Mouse (Mus musculus): ENCODE results near the gene Gm10188. TPM values are rescaled to one million over a fixed set of nuclear protein-coding genes. Genes with fewer than 3 reads are reported as not detected.

Gene Gm10188
- polyA plus RNA-seq (2012; rRNA removed): not detected in 2 replicates

DNA sequence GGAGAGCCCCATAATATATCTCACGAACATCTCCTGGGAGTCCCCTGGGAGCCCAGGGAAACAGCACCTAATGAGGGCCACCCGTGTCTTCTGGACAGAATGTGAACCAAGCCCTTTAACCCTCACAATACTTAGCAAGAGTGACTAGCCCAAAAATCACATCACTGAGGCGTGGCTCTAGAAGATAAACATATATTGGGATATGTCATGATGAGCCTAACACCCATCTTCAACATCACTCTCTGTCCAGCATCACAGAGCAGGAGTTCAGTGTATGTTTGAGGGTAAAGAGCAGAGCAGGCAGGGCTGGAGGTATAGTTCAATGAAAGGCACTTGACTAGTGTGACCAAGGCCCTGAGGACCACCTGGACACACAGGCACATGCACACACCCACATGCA, at the start of gene Gm10188:
Gene Gm10188 (minus strand): TSS at position 101 of the 400 bp plus-strand sequence.
- TF ChIP-seq POLR2A (IDR thresholded peaks at IDR 0.05; ENCODE audit: extremely low read depth, insufficient read depth, low read length) (no peak), CTCF (IDR thresholded peaks at IDR 0.05; ENCODE audit: extremely low read depth, insufficient read depth, low read length) (no peak)

DNA sequence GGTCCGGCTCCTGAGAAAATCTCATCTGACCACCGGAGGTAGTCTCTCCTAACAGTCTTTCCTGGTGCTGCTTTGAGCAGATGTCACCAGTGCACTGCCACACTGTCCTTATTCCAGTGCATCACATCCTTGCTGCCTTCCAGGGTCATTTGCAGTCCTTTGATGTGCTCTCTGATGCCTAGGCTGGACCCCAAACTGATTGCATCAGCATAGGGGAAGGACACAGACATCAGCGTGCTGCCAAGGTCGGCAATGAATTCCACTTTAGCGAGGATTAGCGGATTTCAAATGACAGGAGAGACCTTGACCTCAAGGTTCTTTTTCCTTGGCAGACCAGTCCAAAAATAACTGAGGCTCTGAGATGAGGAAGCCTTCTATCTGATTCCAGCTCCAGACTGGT, 47.6 kb upstream of the Gm10188 start:
- H3K27ac ChIP-seq (ENCODE audit: insufficient read depth, low read length): no peak overlapping the region
- no peak overlapping the region for H3K4me3 ChIP-seq (ENCODE audit: insufficient read depth, low read length)
- no peaks in the 10 kb centered on the region for H3K4me1 ChIP-seq (ENCODE audit: control insufficient read depth, insufficient read depth, low read length)
- TF ChIP-seq POLR2A (IDR thresholded peaks at IDR 0.05; ENCODE audit: extremely low read depth, insufficient read depth, low read length) (no peak), CTCF (IDR thresholded peaks at IDR 0.05; ENCODE audit: extremely low read depth, insufficient read depth, low read length) (no peak)

More for the DNA sequence above, at the start of gene Gm10188:
- Histone ChIP-seq H3K4me1 (ENCODE audit: control insufficient read depth, insufficient read depth, low read length) (no peaks in the 10 kb centered on the region; the same call in 1 of the 2 replicates), H3K27ac (ENCODE audit: insufficient read depth, low read length) (no peak within 1 kb of the TSS), H3K4me3 (ENCODE audit: insufficient read depth, low read length) (no peak within 1 kb of the TSS)

DNA sequence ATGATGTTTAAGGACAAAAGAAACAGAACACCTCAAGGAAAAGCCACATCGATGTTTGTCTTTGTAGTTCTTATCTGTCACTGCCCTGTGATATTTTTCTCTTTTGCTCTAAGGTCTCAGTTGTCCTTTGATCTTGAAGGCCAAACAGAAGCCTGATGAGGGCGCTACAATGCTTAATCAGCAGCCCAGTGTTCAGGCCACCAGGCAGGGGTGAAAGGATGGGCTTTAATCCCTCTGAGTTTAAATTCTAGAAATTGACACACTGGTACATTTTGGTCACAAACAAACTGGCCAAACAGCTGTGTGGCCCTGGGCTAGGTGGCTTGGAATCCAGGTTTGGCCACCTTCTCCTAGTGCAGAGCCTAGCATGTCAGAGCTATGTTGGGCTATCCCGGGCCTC, 47.1 kb upstream of the Gm10188 start:
- TF ChIP-seq CTCF (IDR thresholded peaks at IDR 0.05; ENCODE audit: extremely low read depth, insufficient read depth, low read length): no peak
- TF ChIP-seq POLR2A (IDR thresholded peaks at IDR 0.05; ENCODE audit: extremely low read depth, insufficient read depth, low read length): no peak
- H3K4me1 ChIP-seq (ENCODE audit: control insufficient read depth, insufficient read depth, low read length): no peaks in the 10 kb centered on the region
- no peak overlapping the region for H3K27ac ChIP-seq (ENCODE audit: insufficient read depth, low read length)
- no peak overlapping the region for H3K4me3 ChIP-seq (ENCODE audit: insufficient read depth, low read length)

DNA sequence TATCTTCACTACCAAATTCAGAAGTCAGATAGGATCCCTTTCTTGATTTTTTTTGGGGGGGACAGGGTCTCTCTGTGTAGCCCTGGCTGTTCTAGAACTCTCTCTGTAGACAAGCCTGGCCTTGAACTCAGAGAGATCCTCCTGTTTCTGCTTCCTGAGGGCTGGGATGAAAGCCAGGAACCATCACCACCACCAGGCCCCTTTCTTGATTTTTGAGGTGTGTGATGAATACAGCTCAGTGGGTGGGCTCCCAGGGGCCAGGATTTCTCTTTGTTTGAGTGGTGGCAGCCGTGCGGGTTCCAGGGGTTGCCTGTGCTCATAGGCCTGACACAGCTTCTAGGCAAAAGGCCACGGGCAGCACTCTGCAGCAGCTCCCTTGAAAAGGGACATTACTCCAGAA, 41.7 kb upstream of the Gm10188 start:
- H3K4me3 ChIP-seq (ENCODE audit: insufficient read depth, low read length): no peak overlapping the region
- no peak overlapping the region for H3K27ac ChIP-seq (ENCODE audit: insufficient read depth, low read length)
- TF ChIP-seq CTCF (IDR thresholded peaks at IDR 0.05; ENCODE audit: extremely low read depth, insufficient read depth, low read length) (no peak), POLR2A (IDR thresholded peaks at IDR 0.05; ENCODE audit: extremely low read depth, insufficient read depth, low read length) (no peak)
- peaks cover 4% of the 10 kb centered on the region for H3K4me1 ChIP-seq (ENCODE audit: control insufficient read depth, insufficient read depth, low read length)

DNA sequence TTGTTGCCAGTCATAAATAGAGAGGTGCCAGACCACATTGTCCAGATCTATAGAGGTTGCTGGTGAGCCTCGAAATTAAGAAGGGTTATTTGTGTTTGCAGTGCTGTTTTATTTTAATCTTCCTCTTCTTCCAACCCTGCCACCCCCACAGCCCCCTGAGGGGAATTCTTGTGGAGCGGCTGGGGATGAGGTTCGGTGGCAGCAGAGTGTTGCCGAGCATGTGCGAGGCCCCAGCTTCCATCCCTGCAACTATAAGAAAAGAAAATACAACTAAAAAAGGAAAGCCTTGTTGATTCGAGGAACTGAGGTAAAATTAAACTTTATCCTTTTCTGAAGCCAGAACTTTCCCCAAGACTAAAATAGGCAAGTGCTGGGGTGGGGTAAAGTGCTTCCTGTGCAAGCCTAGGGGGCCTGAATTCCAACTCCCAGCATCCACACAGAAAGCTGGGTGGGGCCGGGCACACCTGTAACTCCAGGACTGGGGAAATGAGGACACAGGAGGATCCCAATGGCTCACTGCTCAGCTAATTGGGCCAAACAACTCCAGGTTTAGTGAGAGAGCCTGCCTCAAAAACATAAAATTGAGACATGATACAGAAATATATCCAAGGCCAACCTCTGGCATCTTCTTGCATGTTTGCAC, 39.0 kb upstream of the Gm10188 start:
- TF ChIP-seq POLR2A (IDR thresholded peaks at IDR 0.05; ENCODE audit: extremely low read depth, insufficient read depth, low read length) (no peak), CTCF (IDR thresholded peaks at IDR 0.05; ENCODE audit: extremely low read depth, insufficient read depth, low read length) (no peak)
- no peak overlapping the region for H3K27ac ChIP-seq (ENCODE audit: insufficient read depth, low read length)
- H3K4me1 ChIP-seq (ENCODE audit: control insufficient read depth, insufficient read depth, low read length): peaks cover 4% of the 10 kb centered on the region
- no peak overlapping the region for H3K4me3 ChIP-seq (ENCODE audit: insufficient read depth, low read length)

DNA sequence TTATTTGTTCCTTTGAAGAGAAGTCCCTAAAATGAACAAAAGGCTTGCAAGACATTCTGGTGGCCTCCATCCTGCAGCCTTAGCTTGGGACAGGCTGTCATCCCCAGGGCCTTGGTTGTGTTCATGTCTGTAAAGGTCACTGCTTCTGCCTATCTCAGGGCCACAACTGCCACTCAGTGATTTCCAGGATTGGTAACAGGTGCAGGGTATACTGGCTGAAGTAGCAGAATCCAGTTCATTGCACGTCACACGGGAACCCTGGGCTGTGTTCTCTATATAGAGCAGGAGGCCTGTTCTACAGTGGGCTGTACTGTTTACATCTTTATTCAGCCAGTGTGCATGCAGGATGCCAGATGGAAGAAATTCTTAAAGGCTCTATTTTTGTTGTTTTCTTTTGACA, 38.4 kb upstream of the Gm10188 start:
- Histone ChIP-seq H3K4me1 (ENCODE audit: control insufficient read depth, insufficient read depth, low read length) (peaks cover 4% of the 10 kb centered on the region), H3K4me3 (ENCODE audit: insufficient read depth, low read length) (no peak overlapping the region), H3K27ac (ENCODE audit: insufficient read depth, low read length) (peak overlapping the region; percentile 42; the same call in 1 of the 2 replicates)
- TF ChIP-seq CTCF (IDR thresholded peaks at IDR 0.05; ENCODE audit: extremely low read depth, insufficient read depth, low read length) (no peak), POLR2A (IDR thresholded peaks at IDR 0.05; ENCODE audit: extremely low read depth, insufficient read depth, low read length) (no peak)

DNA sequence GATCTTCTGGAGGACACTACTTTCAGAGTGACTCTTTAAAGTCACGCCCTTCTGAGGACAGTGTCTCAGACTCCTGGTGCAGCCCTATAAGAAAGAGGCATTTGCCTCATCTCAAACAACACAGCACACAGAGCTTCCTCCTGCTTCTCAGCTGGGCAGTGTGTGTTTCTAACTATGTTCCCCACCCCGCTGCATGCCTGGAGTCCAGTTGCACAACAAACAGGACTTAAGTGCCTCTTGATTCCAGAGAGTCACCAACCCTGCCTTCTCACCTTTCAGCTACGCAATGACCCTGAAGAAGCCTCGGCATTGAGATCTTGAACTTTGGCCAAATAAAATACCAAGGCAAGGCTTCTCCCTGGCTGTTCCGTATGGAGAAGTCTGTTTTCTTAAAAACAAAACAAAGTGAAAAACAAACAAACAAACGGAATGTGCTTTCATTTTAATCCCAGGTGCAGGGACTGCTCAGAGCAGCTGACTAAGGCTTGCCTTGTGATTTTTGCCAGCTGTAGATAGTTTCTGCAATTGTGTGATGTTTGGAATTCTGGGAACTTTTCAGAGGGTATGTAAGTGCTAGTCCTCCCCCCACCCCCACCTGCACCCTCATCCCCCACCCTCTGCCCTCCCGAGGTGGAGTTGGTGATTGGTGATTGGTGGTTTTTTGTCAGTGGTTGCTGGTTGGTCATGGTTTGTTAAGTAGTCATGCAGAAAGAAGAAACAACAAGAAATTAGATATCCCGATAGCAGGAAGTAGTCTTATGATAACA, 37.4 kb upstream of the Gm10188 start:
- no peak overlapping the region for H3K27ac ChIP-seq (ENCODE audit: insufficient read depth, low read length)
- TF ChIP-seq POLR2A (IDR thresholded peaks at IDR 0.05; ENCODE audit: extremely low read depth, insufficient read depth, low read length) (no peak), CTCF (IDR thresholded peaks at IDR 0.05; ENCODE audit: extremely low read depth, insufficient read depth, low read length) (no peak)
- H3K4me1 ChIP-seq (ENCODE audit: control insufficient read depth, insufficient read depth, low read length): peaks cover 4% of the 10 kb centered on the region
- no peak overlapping the region for H3K4me3 ChIP-seq (ENCODE audit: insufficient read depth, low read length)

DNA sequence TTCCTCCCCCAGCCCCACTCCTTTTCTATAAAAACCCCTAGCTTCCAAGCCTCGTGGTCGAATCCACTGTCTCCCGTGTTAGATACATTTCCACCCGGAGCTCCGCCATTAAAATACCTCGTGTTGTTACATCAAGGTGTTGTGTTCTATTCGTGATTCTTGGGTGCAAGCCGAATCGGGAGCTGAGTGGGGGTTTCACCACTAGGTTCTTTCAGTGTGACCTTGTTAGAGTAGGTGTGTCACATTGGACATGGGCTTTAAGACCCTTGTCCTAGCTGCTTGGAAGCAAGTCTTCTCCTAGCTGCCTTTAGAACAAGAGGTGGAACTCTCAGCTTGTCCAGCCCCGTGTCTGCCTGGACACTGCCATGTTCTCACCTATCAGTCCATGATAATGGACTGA, 36.4 kb upstream of the Gm10188 start:
- Histone ChIP-seq H3K4me1 (ENCODE audit: control insufficient read depth, insufficient read depth, low read length) (peaks cover 4% of the 10 kb centered on the region), H3K4me3 (ENCODE audit: insufficient read depth, low read length) (no peak overlapping the region), H3K27ac (ENCODE audit: insufficient read depth, low read length) (no peak overlapping the region)
- TF ChIP-seq CTCF (IDR thresholded peaks at IDR 0.05; ENCODE audit: extremely low read depth, insufficient read depth, low read length): no peak
- TF ChIP-seq POLR2A (IDR thresholded peaks at IDR 0.05; ENCODE audit: extremely low read depth, insufficient read depth, low read length): no peak

DNA sequence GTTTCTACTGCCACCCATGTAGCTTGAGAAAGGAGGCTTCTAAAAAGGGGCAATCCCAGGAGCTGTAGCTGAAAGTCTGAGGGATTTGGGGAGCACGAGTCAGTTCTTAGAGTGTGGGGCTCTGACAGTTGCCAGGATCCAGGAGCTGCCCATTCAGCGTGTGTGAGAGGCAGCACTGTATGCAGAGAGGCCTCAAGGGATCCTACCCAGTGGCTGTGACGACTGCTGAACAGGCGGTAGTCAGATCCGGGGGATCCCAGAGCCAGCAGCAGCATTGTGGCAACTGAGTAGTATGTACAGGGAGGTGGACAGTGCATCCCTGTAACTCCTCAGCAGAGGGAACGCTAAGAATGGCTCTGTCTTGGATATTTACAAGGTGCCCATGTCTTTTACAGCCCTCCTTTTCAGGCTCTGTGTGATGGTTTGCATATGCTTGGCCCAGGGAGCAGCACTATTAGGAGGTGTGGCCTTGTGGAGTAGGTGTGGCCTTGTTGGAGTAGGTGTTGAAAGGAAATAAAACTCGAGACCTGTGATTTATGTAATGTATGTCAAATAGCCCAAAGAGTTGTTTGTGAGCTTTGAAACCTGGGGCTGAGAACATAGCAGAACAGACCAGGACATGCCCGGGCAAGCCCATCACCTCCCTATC, 35.8 kb upstream of the Gm10188 start:
- H3K4me1 ChIP-seq (ENCODE audit: control insufficient read depth, insufficient read depth, low read length): peaks cover 4% of the 10 kb centered on the region

More for the DNA sequence above, 35.8 kb upstream of the Gm10188 start:
- Histone ChIP-seq H3K27ac (ENCODE audit: insufficient read depth, low read length) (no peak overlapping the region), H3K4me3 (ENCODE audit: insufficient read depth, low read length) (no peak overlapping the region)
- TF ChIP-seq CTCF (IDR thresholded peaks at IDR 0.05; ENCODE audit: extremely low read depth, insufficient read depth, low read length) (no peak), POLR2A (IDR thresholded peaks at IDR 0.05; ENCODE audit: extremely low read depth, insufficient read depth, low read length) (no peak)
